Mouse (Mus musculus): ENCODE measurements at regions not wholly inside any gene's neighbourhood (a gene's known extent, or its start where the extent isn't known, plus 50 kb on each side); places are given as distances from the start of the nearest gene placed in this dataset.
A peak's percentile ranks its signal among the peaks of the same experiment; 100 is the strongest.

DNA sequence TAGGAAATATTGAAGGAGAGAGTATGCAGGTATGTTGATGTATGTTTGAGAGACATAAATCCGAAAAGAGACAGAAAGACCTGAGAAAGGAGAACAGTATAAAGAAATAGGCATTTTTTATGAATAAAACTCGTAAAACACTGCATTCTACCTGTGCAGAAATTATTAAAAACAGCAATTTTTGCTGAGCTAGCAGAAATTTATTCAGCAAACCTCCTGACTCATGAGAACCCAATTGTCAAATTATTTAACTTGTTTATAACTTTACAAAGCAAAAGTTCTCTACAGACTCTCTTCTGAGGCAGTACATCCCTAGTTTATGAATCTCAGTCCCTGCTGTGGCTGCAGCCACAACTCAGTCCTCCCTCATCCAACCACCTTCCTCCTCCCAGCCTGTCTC, 191.0 kb upstream of the Noct start:
- no peak for DNase-seq

GRCm38 (mm10) chr3:51036700-51037306, 187.4 kb upstream of the Noct start:
- peak in 1 of 2 experiments; percentile 20 for DNase-seq

- DNase-seq = no peak
Observed at GRCm38 (mm10) chr3:51042223-51042846, 181.9 kb upstream of the Noct start.

DNA sequence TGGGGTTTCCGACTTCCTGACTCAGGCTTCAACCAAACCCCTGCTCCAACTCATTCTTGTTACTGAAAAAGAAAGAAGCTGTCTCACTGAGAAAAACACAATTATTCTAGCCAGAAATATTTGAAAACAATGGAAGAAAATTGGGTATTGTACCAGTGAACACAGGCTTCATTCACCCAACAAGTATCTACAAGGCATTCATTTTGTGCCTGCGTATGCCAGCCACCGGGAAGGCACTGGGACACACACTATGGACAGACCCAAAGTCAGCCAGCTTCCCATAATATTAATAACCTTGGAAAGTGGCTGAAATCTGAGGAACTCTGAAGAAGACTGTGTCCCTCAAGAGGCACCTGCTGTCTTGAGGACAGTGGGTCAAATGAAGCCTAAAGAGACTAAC, 175.5 kb upstream of the Noct start:
- DNase-seq = no peak

DNA sequence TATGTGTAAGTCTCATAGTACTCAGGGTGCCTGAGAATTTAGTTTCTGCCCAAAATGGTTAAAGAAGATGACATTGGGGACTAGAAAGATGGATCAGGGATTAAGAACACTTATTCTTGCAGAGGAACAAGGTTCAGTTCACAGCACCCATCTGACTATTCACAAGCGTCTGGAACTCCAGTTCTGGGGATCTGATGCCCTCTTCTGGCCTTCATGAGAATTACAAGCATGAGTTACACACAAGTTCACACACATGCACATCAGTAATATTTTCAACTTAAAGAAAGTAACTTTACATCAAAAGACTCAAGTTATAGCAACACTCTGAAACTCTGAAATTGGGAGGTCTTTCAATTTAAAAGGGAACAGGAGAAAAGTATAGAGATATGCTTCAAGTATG, 174.1 kb upstream of the Noct start:
- DNase-seq = no peak

DNA sequence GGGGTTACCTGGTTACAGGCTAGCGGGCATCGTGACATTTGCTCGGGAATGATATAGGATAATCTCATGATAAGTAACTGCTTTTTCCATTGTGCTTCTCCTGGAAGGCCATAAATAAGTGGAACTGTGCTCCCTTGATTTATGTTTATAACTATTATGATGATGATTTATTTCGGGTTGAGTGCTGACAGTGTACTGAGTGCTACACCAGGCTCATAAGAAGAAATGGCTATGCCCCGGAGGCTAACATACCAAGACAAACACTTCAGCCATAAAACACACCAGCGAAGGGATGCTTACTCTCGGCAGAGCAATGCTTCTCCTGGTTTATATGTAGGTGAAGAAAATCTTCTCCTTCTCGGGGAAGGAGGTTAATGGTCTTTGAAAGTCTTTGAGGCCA, 169.2 kb upstream of the Noct start:
- DNase-seq = no peak

DNA sequence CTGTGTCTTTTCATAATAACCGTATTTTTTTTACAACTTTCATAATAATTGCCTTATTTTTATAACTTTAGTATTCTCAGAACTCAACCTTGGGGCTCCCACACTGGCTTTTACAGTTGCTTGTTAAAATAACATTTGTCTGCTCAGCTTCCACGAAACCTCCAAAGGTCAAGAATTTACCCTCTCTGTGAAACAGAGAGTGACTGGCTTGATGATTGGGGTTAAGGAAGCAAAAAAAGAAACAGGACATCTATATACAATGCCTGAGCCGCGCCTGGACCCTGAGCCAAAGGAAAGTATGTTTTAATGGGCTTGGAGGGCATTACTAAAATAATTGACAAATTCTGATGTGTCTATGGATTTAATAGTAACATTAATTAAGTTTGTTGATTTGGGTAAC, 160.0 kb upstream of the Noct start:
- no peak for DNase-seq

DNA sequence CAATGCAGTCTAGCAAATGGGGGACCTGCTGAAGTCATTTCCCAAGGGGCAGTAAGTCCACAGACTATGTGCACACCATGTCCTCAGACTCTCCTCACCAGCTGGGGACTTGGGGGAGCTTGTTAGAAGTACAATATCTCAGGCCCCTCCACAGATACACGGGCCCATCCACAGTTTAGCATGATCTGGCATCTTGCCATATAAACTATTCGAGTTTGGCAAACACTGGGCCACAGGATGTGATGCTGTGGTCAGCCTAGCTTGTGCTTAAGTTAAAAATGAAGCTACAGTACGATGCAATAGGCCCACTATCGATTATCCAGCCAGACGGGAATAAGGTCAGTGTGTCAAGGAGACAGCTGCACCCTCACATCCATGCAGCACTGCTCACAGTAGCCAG, 157.9 kb upstream of the Noct start:
- DNase-seq = peak in 1 of 2 experiments; percentile 19

DNA sequence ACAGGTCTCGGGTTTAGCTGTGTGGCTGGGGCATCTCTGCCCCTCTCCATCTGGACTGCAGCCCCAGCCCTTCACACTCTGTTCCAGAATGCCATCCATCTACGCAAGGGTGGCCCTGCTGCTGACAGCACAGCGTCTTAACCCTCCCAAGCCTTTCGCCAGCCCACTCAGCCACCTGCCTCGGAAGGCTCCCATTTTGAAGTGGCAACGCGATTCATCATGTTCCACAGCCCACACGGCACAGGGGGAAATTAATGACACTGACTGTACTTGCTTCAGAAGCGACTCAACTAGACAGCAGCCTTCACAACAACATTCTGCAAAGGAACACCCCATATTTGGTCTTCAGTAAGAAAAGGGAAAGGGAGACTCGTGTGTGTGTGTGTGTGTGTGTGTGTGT, 151.8 kb upstream of the Noct start:
- DNase-seq = no peak

DNA sequence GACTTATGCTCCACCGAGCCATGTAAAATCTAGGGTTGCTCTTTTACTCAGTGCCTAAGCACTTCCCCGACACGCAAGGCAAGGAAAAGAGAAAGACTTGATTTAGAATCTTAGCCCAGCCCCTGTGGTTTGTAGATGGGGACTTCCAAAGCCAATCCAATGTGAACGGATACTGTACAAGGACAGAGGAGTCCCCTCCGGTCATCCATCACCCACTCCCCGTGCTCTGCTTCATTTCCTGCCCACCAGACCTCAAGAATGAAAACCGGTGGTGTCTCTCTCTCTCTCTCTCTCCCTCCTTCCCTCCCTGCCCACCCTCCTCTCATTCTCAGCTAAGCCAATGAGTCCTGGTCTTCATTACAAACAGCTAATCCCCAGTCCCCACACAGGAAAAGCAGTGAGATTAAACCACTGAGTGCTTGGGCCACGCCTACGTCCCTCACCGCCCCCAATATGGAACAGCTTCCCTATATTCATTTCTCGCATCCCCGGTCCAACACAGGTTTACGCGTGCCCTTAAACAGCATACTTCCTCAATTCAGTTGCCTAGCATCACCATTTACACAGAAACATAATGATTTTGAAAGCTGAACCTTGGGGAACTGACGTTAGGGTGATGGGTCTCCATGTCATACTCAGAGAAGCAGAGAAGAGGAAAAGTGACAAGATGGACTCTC, 151.1 kb upstream of the Noct start:
- DNase-seq = no peak

GRCm38 (mm10) chr3:51073743-51074319, 150.4 kb upstream of the Noct start:
- no peak for DNase-seq

DNA sequence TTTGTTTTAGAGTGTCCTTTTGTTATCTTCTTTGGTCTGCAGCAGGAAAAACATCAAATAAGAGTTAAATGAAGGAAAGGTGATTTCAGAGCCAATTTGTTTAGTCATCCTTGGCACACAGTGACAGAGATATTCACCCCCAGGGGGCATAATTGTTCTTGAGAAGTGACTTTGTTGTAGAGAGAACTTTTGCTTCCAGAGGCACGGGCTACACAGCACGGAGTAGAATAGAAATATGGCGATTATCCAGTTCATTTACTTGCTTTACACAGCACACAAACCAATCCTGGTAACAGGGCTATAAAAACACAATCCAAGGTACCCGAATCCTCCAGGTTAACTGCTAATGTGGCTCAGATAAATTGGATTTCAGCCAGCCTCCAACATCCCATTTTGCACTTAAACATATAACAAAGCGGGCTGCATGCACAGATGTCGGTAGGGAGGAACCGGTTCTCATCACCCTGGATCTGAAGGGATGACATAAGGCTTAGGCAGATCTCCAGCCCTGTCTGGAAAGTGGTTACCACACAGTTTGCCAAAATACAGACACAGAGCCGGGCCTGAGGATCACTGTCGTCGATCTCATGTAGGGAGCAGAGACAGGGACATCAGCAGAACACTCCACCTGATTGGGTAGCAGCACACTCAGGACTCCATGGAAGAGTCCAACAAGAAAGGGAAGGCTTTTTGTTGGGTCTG, 148.9 kb upstream of the Noct start:
- peak in 1 of 2 experiments; percentile 21 for DNase-seq

DNA sequence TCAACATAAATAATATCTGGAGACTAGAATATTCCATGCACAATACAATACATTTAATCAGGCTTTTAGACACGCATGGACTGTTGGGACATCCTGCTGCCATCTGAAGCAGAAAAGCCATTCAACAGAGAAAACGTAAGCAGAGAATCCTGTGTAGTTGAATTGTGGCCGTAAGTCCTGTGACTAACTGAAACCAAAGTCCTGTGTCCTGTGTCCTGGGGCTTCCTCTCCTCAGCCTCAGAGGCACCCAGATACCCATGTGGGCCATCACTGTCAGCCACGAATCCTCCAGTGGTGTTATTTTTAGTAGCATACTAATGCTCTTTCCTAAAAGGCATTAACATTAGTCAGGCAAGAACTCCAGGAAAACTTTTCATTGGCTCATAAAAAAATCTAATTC, 145.8 kb upstream of the Noct start:
- DNase-seq = no peak

- no peak for DNase-seq
Observed at GRCm38 (mm10) chr3:51080415-51080814, 143.8 kb upstream of the Noct start.

- no peak for DNase-seq
Observed at GRCm38 (mm10) chr3:51080855-51081254, 143.4 kb upstream of the Noct start.

DNA sequence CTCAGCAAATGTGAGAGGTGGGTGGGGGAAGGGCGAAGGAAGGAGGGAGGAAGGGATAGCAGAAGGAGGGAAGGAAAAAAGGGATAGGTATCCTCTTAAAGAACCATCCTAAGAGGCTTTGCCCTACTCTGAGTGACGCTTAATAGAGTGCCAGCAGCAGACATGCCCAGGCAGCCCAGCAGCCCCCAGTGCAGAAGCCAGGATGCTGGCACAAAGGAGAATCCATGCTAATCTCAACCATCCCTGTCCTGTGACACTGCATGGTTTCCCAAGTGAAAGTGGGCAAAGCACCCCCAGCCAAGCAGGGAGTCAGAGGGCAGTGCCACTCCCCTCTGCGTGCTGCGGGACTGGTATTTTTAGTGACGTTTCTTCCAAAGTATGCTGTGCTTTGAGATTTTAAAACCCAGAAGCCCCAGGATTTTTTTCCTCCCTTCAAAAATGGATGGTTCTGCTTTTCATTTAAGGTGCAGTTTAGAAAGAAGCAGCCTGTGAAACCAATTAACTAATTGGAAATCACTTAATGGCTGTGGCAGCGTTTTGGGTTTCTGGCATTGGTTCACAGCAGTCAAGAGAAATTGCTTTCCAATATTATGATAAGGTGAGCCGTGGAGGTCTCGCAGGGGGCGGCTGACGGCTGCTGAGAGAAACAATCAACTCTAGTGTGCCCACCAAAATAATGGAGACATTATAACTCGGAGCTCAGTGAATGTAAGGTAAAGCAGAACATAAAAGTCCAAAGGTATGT, 141.2 kb upstream of the Noct start:
- no peak for DNase-seq

DNA sequence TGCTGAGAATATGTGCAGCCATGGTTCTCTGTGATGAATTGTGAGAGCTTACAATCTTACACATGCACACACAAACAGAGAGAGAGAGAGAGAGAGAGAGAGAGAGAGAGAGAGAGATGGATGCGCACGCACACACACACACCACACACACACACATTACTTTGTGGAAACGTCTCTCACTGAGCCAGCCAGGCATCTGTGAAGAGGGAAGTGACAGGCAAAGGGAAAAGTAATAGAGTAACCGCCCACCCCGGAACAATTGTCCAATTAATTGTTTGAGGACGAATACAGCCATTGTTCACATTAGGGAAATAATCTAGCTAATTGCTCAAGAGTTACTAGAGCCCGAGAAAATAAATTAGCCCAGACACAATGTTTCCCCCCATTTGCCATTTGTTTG, 140.7 kb upstream of the Noct start:
- no peak for DNase-seq

GRCm38 (mm10) chr3:51086441-51086849, 137.8 kb upstream of the Noct start:
- no peak for DNase-seq

- DNase-seq = no peak
Observed at GRCm38 (mm10) chr3:51087076-51087475, 137.2 kb upstream of the Noct start.

DNA sequence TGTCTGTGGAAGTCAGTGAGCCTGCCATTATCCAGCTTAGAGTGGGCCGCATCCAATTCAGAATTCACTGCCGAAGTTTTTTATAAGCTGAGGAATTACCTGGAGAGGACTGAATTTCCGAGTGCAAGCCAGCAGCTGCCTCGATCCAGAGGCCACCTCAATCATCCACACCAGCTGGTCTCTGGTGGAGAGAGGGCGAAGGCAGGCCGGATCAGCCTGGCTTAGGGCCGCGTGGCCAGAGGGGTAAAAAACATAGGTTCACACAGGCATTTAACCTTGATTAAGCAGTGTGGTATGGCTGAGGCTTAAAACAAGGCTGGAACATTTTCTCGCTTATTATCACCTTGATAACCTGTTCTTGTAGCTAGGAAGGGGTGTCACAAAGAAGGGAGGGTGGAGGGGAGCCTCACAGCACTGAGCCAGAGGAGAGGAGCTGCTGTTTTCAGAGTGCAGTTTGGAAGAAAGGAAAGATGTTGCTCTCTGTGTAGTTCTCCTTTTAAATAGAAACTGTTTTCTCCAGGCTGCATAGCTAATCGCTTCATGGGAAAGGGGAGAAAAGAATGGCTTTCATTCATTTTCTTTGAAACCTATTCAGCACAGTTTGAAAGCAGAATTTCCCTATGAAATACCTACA, 135.1 kb upstream of the Noct start:
- DNase-seq = no peak

DNA sequence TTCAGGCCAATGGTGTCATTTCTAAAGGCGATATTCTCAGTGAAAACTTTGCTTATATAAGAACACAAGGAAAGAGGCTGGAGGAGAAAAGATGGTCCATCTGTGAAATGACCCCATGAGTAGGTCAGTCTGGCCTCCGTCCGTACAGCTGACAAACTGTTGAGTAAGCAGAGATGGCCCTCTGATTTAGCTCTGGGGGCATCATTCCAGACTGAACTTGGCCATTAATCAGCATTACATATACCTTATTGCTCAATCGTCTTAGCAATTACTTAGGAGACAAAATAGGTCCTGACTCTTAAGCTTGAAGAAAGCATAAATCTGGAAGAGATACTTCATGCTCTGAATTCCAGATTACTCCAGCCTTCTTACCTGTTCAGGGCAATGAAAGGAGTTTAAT, 132.8 kb upstream of the Noct start:
- DNase-seq = no peak

Data from lung, postnatal 4 days (tissue).